Mouse (Mus musculus) ES-E14 (cell line): Measurements from ENCODE around the gene Nars2. TPM values are rescaled to one million over a fixed set of nuclear protein-coding genes. Genes with fewer than 3 reads are reported as not detected.

Experiments used
- DNase-seq: peaks from one replicate; pipeline ENCODE4 v3.0.0-alpha.2; 2013; ENCODE audit warnings: low read depth, low spot score
- H3K27ac ChIP-seq: 2 replicates; pipeline ENCODE4 v1.5.1; 2012; ENCODE audit warnings: low read depth, mild to moderate bottlenecking, low read length, moderate library complexity, mixed read lengths; ENCODE audit not compliant: poor library complexity, insufficient read depth, severe bottlenecking
- H3K36me3 ChIP-seq: 2 replicates; pipeline ENCODE4 v1.6.1; 2012; ENCODE audit warnings: mild to moderate bottlenecking, low read length, moderate library complexity, mixed read lengths; ENCODE audit not compliant: control insufficient read depth, poor library complexity, insufficient read depth, severe bottlenecking
- H3K4me1 ChIP-seq, 2 experiments: fragments of 150-350 bp in 1 of 2; sonication (generic) in 1 of 2; 2 replicates each; pipeline ENCODE4 v1.6.1; 2012; ENCODE audit warnings: low read length in 2 of 2, mild to moderate bottlenecking in 1 of 2, mixed read lengths in 1 of 2; ENCODE audit not compliant: control insufficient read depth in 2 of 2, insufficient read depth in 2 of 2, poor library complexity in 1 of 2
- H3K4me3 ChIP-seq, 2 experiments: fragments of 150-350 bp in 1 of 2; sonication (generic) in 1 of 2; 2 replicates each; pipeline ENCODE4 v1.5.1; 2012; ENCODE audit warnings: low read length in 2 of 2, low read depth in 1 of 2, mild to moderate bottlenecking in 1 of 2, mixed read lengths in 1 of 2; ENCODE audit not compliant: insufficient read depth in 1 of 2, poor library complexity in 1 of 2, severe bottlenecking in 1 of 2
- H3K9ac ChIP-seq: 2 replicates; pipeline ENCODE4 v1.6.1; 2012; ENCODE audit warnings: low read depth, mild to moderate bottlenecking, low read length, mixed read lengths; ENCODE audit not compliant: poor library complexity, insufficient read depth, severe bottlenecking
- H3K9me3 ChIP-seq: fragments of 150-350 bp; sonication (generic); 2 replicates; pipeline ENCODE4 v1.6.1; 2012; ENCODE audit warnings: low read depth, mild to moderate bottlenecking, low read length; ENCODE audit not compliant: control insufficient read depth, insufficient read depth
- CHD2 ChIP-seq: IDR thresholded peaks from 2 replicates; pipeline ENCODE4 v1.6.1; 2014; ENCODE audit warnings: mild to moderate bottlenecking, low read depth, low read length, inconsistent platforms
- HCFC1 ChIP-seq: IDR thresholded peaks from 2 replicates; pipeline ENCODE4 v1.6.1; 2012; ENCODE audit warnings: low read length, inconsistent platforms, borderline replicate concordance; ENCODE audit not compliant: insufficient read depth
- MAFK ChIP-seq: IDR thresholded peaks from 2 replicates; pipeline ENCODE4 v1.6.1; 2014; ENCODE audit warnings: mild to moderate bottlenecking, low read depth, low read length, inconsistent platforms; ENCODE audit not compliant: insufficient read depth
- ZC3H11A ChIP-seq: IDR thresholded peaks from 2 replicates; pipeline ENCODE4 v1.6.1; 2012; ENCODE audit warnings: low read depth, mild to moderate bottlenecking, inconsistent platforms, low read length, borderline replicate concordance
- ZNF384 ChIP-seq: IDR thresholded peaks from 2 replicates; pipeline ENCODE4 v1.6.1; 2012; ENCODE audit warnings: low read depth, low read length, inconsistent platforms
- in situ Hi-C, 2 experiments: fragments of 600-800 bp; cut with MboI; formaldehyde crosslinking; loops; one replicate each; pipeline ENCODE4 v1.15.1; 2025; ENCODE audit warnings: low sequenced_read_pairs in 2 of 2, inconsistent platforms in 1 of 2; ENCODE audit not compliant: unreplicated experiment in 2 of 2
- total RNA-seq: library from RNA; depleted of rRNA; stranded (reverse); fragments of 300-350 nt; gene quantifications from 2 replicates; pipeline ENCODE4 v1.2.3, GENCODE M21; 2012

Gene Nars2
- total RNA-seq, 1 experiment = 9.0 TPM

GRCm38 (mm10) chr7:96972138-96972904 is 21.0 kb downstream of the Nars2 start:
- no peak for TF ChIP-seq CHD2
- no peak for TF ChIP-seq ZC3H11A
- TF ChIP-seq ZNF384 = no peak
- no peak for TF ChIP-seq HCFC1
- TF ChIP-seq MAFK = no peak
- in situ Hi-C loops = loop anchor here in 1 of 2 experiments (10.0 kb wide), 1 partner anchor 112 kb away; the partner anchor contains the start of gene Gab2

DNA sequence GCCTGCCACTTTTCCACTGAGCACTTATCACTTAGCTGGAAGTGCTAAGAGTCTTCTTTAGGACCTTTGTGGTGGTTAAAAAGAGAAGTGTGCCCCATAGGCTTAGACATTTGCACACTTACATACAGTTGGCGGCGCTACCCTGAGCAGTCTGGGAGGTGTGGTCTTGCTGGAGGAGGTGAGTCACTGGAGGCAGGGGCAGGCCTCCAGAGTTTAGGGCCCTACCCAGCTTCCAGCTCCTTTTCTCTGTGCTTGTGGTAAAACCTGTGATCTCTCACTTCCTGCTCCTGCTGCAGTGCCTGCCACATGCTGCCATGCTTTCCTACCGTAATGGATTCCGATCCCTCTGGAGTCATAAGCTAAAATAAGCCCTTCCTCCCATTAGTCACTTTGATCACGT is 24.6 kb downstream of the Nars2 start:
- Histone ChIP-seq H3K9ac (no peak overlapping the region), H3K36me3 (no peaks in the 10 kb centered on the region), H3K27ac (no peak overlapping the region), H3K4me3 (no peak overlapping the region), H3K4me1 (no peaks in the 10 kb centered on the region), H3K9me3 (no peaks in the 10 kb centered on the region)
- in situ Hi-C loops = loop anchor here in 1 of 2 experiments (10.0 kb wide), 1 partner anchor 109 kb away; the partner anchor contains the start of gene Gab2
- no peak for TF ChIP-seq ZNF384
- TF ChIP-seq MAFK = no peak
- TF ChIP-seq ZC3H11A = no peak
- no peak for TF ChIP-seq CHD2
- TF ChIP-seq HCFC1 = no peak
- DNase-seq = no peak

More at GRCm38 (mm10) chr7:96972138-96972904, 21.0 kb downstream of the Nars2 start:
- Histone ChIP-seq H3K36me3 (no peaks in the 10 kb centered on the region), H3K9me3 (no peaks in the 10 kb centered on the region), H3K4me3 (no peak overlapping the region), H3K9ac (no peak overlapping the region), H3K4me1 (no peaks in the 10 kb centered on the region), H3K27ac (no peak overlapping the region)
- no peak for DNase-seq

DNA sequence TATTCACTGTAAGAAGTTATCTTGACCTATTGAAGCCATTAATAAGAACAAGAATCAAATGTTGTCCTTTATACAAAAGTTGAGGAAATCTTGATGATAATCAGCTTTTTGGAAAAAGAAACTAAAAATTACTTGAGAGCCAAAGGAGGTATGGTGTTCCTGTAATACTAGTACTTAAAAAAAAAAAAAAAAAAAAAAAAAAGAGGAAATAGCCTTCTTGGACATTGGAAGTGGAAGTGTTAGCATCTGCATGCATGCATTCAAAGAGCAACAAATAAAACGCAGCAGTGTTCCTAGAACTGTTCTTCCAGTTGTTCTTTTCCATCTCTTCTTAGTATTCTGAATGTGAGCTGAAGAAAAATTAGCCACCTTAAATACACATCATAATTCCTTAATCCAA is 25.9 kb downstream of the Nars2 start:
- no peak overlapping the region for H3K27ac ChIP-seq
- H3K36me3 ChIP-seq = no peaks in the 10 kb centered on the region
- in situ Hi-C loops = loop anchor here in 1 of 2 experiments (10.0 kb wide), 1 partner anchor 108 kb away; the partner anchor contains the start of gene Gab2
- H3K4me3 ChIP-seq = no peak overlapping the region
- H3K4me1 ChIP-seq = no peaks in the 10 kb centered on the region
- no peaks in the 10 kb centered on the region for H3K9me3 ChIP-seq
- no peak overlapping the region for H3K9ac ChIP-seq
- TF ChIP-seq MAFK (no peak), ZNF384 (no peak), CHD2 (no peak), HCFC1 (no peak), ZC3H11A (no peak)
- no peak for DNase-seq

- Histone ChIP-seq H3K4me1 (peaks cover 3 to 9% of the 10 kb centered on the region in 2 experiments; a peak in 3 of 4 replicates), H3K36me3 (no peaks in the 10 kb centered on the region), H3K9me3 (no peaks in the 10 kb centered on the region), H3K27ac (no peak overlapping the region), H3K9ac (no peak overlapping the region), H3K4me3 (no peak overlapping the region)
- no peak for DNase-seq
- in situ Hi-C loops = no loop called here
- TF ChIP-seq CHD2 (no peak), HCFC1 (no peak), ZNF384 (no peak), ZC3H11A (no peak), MAFK (no peak)
Observed at GRCm38 (mm10) chr7:96981366-96981765, 30.1 kb downstream of the Nars2 start.
